Mouse (Mus musculus) liver, adult 2 months (tissue): ENCODE results near the gene Arid3c.
"Not testable (repeated sequence)": the region's sequence is repeated elsewhere in the genome, so short reads cannot be mapped to it uniquely, and the experiment has no call there.

Experiments used
- CTCF ChIP-seq: fragments of 200-500 bp; IDR thresholded peaks from 2 replicates; pipeline ENCODE4 v1.5.1; 2011; ENCODE audit warnings: low read depth, low read length, control low read depth
- POLR2A ChIP-seq: fragments of 200-500 bp; IDR thresholded peaks from 2 replicates; pipeline ENCODE4 v1.6.1; 2011; ENCODE audit warnings: low read length, control low read depth; ENCODE audit not compliant: insufficient read depth; ENCODE audit errors: extremely low read depth

- TF ChIP-seq POLR2A, CTCF: not testable (repeated sequence)
Measured at GRCm38 (mm10) chr4:41775840-41776239, 44.9 kb upstream of the Arid3c start.
